Mouse (Mus musculus) kidney, postnatal 4 days (tissue): ENCODE measurements at regions not wholly inside any gene's neighbourhood (a gene's known extent, or its start where the extent isn't known, plus 50 kb on each side); places are given as distances from the start of the nearest gene placed in this dataset.
"Not testable (repeated sequence)": the region's sequence is repeated elsewhere in the genome, so short reads cannot be mapped to it uniquely, and the experiment has no call there.

Experiments
- DNase-seq, 2 experiments: peaks; one replicate each; pipeline ENCODE4 v3.0.0; 2021; ENCODE audit warnings: mixed read lengths in 2 of 2

DNA sequence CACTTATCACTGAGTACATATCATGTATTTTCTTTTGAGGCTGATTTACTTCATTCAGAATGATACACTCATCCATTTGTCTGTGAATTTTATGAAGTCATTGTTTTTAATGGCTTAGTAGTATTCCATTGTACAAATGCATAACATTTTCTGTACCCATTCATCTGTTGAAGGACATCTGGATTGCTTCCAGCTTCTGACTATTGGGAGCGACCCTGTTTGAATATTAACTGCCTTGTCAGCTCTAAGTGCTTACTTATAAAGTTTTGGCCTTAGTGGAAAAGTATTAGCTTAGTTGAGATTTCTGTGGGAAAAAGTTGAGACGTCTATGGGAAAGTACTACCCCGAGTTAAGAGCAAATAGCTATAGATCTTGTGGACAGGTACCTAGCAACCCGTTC lies 120.4 kb downstream of the Hnmt start:
- DNase-seq: no peak

DNA sequence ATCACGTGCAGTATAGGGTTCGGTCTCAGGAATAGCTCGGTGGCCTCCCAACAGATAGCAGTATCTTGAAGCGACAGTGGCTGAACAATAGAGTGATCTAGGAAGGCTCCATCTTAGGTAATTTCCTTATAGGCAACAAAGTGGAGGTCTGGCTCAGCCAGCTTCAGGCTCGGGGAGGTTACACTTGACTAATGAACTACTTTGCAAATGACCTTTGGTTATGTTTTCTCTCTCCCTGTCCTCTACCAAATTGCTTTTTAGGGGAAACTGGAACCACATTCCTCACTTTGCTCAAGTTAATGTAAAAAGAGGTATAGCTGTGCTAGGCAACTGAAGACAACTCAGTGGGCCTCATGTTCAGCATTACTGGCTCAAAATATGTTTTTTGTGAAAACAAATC lies 122.3 kb downstream of the Hnmt start:
- DNase-seq: no peak

DNA sequence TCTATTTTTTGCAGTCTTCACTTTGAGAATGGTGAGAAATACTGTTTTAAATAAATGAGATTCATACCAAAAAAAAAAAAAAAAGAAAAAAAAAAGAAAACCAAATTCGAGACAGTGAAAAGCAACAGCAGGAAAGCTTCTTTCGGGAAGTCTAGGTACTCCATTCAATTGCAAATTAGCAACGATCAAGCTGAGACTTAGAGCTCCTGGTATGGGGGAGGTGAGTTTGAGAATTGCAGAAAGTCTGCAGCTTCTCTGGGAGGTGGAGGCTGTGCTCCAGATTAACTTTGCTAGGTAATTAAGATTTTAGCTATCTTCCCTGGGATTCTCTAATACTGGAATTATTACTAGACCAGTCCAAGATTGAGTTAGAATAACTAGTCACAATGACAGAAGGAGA lies 140.4 kb downstream of the Hnmt start:
- DNase-seq: not testable (repeated sequence)

DNA sequence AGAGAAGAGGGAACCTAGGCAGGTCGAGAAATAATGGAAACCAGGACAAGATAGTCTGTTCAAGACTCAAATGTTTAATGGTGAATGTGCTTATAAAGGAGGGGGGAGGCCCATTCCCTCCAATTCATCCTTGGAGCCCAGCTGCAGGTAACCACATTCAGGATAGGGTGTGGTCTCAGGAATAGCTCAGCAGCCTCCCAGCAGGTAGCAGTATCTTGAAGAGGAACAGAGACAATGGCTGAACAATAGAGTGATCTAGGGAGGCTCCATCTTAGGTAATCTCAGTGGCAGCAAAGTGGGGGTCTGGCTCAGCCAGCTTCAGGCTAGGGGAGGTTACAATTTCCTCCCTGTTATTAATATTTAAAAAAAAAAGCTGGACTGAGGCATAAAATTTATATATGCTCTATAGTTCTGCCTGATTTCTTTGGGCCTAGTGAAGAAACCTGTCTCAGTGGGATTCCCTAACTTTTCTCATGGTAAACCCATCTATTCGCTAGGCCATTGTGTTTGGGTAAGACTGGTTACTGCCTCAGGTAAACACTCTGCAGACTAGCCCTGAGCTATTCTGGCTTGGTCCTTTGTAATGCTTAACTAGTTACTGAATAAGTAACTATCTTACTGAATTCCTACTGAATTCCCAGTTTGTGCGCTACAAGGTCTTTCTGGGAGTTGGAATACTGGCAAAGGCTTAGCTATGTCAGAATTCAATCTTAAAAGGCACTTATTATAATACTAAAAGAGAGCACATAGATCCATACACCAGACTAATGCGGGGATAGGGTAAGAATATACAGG lies 142.1 kb downstream of the Hnmt start:
- DNase-seq: not testable (repeated sequence)

DNA sequence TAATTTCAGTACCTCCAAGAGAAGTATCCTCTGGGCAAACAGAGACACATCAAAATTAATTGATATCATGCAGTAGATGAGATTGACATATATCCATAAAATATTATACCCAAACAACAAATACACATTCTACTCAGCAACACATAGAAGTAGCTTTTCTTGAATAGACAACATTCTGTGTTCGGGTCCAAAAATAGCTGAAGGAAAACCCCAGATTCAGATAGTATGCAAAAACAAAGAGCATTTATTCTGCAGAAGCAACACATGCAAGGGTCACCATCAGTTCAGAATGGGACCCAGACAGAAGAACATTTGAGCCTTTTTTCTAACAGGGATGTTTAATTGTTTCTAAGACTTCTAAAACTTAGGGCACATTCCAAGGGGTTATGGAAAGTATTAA lies 150.1 kb downstream of the Hnmt start:
- no peak for DNase-seq

DNA sequence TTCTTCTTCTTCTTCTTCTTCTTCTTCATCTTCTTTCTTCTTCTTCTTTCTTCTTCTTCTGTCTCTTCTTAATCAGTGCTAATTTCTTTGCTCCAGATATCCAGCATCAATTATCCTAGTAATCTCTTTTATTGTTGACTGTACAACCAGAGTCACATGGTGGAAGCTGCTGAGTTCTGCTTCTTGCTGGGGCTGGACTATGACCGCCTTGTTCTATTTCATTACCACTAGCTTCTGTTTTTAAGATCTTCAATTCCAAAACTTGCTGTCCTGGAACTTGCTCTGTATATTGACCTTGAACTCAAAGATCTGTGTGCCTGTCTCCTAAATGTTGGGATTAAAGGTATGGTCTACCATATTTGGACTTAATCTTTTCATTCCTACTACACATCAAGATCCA lies 152.2 kb downstream of the Hnmt start:
- no peak for DNase-seq

DNA sequence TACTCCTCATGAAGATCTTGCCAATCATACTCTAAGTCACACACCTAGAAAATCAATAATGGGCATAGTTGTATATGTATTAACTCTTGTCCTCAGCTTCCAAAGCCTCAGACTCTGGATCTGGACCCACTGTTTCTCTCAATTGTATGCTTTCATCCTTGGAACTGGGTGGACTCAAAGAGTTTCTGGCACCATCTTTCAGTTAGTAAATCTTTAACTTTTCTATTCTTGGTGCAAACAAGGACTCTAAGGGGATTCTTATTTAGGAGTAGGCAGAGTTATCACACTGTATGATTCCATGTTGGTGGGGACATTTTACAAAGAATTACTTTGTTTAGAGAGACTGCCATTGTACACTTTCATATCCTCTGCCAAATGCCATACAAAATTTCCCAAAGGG lies 156.0 kb downstream of the Hnmt start:
- DNase-seq: no peak

DNA sequence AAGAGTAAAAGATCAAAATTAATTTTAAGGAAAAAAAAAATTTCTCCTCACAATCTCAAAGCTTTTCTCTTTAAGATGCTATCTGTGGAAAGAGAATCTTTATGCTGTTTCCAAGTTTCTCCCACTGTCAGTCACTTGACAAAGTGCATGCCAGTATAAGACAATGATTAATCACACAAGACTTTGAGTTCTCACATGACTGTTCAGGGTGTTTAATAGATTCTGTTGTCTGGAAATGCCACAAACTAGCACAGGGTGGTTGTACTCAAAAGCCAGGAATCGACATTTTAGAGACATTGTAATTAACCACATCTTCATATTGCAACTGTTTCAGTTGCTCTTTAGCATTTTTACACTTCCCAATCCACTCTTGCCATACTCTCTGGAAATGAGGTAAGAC lies 181.8 kb downstream of the Hnmt start:
- DNase-seq: no peak

DNA sequence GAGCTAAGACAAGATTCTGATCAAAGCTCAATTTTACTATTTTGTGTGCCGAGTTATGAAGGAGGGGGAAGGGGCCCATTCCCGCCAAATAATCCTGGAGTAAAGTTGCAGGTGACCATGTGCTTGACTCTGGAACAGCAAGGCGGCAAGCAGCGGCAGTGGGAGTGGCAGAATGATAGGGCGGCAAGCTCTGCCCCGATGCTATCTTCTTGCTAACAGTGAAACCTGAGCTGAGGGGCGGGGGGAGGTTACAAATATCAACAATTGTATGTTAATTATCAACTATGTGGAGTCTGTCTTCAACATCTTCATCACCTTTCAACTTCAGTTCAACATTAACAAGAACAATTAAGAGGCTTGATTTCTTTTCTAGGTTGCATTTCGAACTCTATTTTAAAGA lies 182.9 kb downstream of the Hnmt start:
- DNase-seq: peak; percentile 2 to 16

DNA sequence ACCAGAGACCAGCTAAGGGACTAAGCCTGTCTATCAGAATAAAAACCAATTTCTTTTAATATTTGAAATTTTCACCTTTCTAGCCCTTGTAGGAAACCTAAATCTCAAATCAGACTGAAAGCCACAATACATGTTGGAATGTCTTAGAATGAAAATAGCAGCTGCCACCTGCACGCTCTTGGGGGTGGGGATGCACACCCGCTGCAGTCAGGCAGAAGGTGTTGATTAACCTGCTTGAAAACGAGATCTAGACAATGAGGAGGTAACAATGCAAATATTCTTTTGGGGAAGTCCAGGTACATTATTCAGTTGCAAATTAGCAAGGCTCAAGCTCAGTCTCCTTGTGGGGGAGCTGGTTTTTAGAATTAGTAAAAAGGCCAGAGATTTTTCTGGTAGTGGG lies 186.9 kb downstream of the Hnmt start:
- not testable (repeated sequence) for DNase-seq
